Mouse (Mus musculus) gonadal fat pad, adult 2 months (tissue): ENCODE data around the gene Gm765. TPM values are rescaled to one million over a fixed set of nuclear protein-coding genes. Genes with fewer than 3 reads are reported as not detected.

Source experiments
- DNase-seq: peaks from one replicate; pipeline ENCODE4 v3.0.0-alpha.2; 2012; ENCODE audit warnings: low read depth
- polyA plus RNA-seq: library from polyadenylated mRNA; depleted of rRNA; stranded (reverse); fragments of >200 nt; gene quantifications from 2 replicates; pipeline ENCODE4 v1.2.3, GENCODE M21; 2012

The Gm765 gene
- polyA plus RNA-seq, 1 experiment = not detected

DNA sequence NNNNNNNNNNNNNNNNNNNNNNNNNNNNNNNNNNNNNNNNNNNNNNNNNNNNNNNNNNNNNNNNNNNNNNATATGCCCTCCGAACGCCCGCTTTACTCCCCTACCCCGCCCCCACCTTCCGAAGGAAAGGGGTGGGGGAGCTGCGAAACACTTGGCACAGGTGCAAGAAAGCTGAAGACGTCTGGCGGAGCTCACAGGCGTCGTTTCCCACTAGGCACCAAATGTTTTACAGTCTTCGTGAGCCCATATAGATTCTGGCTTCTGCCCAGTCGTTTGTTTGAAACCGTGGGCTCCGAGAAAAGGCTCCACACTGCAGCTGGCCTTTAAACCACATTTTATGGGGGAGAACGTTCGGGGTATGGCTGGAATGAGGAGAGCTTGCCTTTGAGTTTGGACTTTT lies 120.6 kb downstream of the Gm765 start:
- no peak for DNase-seq

DNA sequence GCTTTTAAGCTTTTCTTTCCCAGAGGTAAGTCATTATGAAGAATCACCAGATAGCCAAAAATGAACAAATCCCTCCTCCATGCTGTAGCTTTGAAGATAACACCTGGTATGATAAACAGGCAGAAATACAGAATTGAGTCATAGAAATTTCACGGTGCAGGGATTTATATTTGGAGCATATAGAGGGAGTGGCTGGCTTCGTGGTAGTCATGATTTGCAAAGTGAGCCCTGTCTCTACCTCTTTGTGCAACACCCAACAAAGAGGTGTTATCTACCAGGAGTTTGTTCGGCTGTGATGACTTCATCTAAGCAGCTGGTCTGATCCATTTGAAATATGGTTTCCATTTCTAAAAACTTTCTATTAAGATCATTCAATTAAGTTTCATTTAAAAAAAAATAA lies 130.3 kb downstream of the Gm765 start:
- DNase-seq = no peak

DNA sequence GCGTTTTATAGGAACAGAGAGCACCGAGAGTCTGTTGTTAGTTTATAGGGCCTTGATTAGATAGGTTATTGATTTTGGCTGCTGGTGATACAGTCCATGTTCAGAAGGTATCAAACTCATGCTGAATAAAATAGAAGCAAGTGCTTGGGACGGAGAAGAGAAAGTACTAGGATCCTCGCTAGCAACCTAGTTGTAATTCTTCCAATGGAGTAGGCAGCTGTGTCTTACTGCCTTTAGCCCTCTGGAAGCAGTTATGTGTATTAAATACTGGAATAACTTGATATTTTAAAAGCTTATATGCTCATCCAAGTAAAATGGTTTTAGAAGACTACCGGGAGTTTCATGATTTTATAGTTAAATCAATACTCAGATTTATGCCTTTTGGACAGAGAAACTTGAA lies 132.3 kb downstream of the Gm765 start:
- DNase-seq = no peak

DNA sequence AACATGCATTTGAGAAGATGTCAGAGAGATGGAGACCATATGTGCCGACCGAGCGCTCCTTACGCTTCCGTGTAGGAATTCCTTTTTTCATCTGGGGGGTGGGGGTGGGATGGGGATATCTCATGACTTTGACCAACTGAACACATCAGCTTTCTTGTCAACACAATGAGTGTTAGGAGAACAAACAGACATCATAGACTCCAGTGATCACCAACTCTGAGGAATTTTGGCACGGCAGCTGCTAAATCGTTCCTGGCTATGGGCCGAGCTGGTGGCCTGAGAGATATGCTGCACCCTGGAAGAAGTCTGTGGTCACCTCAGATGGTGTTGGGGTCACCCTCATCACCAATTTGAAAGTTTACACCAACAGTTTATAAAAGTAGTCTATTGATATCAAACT lies 134.5 kb downstream of the Gm765 start:
- DNase-seq = no peak

DNA sequence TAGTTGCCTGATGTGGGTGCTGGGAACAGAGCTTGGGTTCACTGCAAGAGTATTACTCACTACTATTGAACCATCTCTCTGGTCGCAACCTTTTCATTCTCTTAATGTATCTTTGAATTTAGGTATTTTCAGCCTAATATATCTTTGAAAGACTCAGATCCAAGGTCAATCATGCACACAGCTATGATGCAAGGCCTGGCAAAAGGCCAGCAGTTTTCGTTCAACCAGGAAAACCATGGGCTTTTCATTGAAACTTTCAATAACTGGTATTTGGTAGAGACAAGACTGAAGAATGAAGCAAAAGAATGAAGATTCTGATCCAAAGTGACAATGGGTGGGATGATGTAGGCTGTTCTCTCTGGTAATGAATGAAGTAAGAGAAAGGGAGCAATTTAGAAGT lies 143.8 kb downstream of the Gm765 start:
- DNase-seq = no peak

DNA sequence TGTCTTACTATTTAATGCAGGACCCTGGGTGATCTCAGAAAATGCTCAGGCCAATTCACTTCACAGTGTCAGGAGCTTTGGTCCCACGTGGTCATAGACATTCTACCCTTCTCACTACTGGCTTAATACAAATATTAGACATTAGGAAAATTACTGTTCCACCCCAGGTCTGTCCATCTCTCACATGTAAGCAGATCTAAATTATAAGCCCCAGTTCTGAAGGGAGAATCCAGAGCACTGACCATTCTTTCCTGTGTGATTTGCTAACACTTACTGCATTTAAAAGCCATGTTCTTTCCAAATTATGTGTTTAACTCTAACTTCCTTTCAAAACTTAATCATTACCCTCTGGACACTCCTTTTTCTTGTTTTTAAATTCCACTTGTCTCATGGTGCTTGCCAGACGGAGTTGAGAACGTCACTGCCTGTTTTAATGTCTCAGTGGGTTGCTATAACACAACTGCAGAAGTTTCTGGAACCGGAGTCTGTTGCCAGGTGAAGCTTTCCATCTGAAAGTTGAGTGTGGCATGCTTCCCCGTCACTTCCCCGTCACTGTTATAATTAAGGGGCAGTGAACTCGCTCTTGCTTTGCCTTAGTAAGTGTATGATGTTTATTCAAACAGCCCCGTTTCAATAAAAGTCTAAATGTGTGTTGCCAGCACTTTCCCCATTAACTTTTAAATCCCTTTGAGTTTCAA lies 151.7 kb downstream of the Gm765 start:
- no peak for DNase-seq
